Mouse (Mus musculus): ENCODE results near the gene Rassf2. TPM values are rescaled to one million over a fixed set of nuclear protein-coding genes. Genes with fewer than 3 reads are reported as not detected.
A peak's percentile ranks its signal among the peaks of the same experiment; 100 is the strongest.

Gene Rassf2
- polyA plus RNA-seq, 1 experiment = 11.9 TPM

DNA sequence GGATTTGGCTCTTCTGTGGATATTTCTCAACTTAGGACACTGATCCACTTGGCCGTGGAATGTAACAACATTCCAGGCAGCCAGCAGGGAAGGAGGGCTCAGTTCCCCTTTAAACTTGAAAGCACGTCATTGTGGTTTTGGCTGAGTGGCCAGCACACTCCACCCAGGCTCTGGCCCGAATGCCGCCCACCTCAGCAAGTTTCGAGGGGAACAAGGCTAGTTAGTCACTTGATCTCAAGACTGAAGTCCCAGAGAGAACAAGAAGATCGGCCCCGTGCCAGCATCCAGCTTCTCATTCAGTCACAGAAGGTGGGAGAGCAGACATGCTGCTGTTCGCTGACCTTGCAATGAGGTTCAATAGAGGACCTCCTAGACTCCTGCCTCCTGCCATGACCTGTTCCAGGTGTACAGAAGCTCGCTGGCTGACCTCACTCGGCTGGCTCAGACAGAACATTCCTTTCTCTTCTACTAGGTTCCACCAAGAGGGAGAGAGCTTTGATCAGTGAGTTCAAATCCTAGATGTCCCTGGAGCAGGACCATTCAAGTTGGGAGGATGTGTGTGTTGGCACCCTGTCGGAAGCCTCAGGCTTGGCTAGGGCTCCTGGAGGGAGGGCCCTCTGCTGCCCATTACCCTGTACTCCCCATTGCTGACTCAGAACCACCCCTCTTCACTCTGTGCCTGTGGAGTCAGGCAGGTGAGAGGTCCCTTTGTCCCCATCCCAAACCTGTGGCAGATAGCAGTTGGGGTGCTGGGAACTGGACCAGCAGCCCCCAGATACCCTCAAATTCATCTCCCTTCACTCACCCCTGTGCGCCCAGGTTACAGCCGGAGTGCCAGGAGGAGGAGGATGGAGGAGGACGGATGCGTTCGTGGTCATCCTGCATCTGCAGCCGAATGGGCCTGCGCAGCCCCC is 23.2 kb downstream of the Rassf2 start:
- TF ChIP-seq CTCF (IDR thresholded peaks at IDR 0.05; ENCODE audit: extremely low read depth, insufficient read length, insufficient replicate concordance, low read depth, low read length) (no peak), POLR2A (IDR thresholded peaks at IDR 0.05; ENCODE audit: low read depth, low read length) (no peak)
- Histone ChIP-seq H3K27ac (ENCODE audit: insufficient read depth, low read depth, low read length) (peak overlapping the region; percentile 51), H3K27me3 (ENCODE audit: control insufficient read depth, insufficient read depth, low read length) (no peaks in the 10 kb centered on the region), H3K4me3 (ENCODE audit: low read depth, low read length) (no peak overlapping the region), H3K4me1 (ENCODE audit: control insufficient read depth, insufficient read depth, insufficient read length, low read length) (peaks cover 5% of the 10 kb centered on the region), H3K36me3 (ENCODE audit: control insufficient read depth, insufficient read depth, low read length) (no peaks in the 10 kb centered on the region; the same call in 1 of the 2 replicates)
- WGBS = 77% methylated on average over 18 of the region's 18 CpGs

GRCm38 (mm10) chr2:132005445-132005844 is 24.6 kb downstream of the Rassf2 start:
- Histone ChIP-seq H3K4me1 (ENCODE audit: control insufficient read depth, insufficient read depth, insufficient read length, low read length) (peaks cover 5% of the 10 kb centered on the region), H3K27me3 (ENCODE audit: control insufficient read depth, insufficient read depth, low read length) (no peaks in the 10 kb centered on the region), H3K27ac (ENCODE audit: insufficient read depth, low read depth, low read length) (no peak overlapping the region), H3K4me3 (ENCODE audit: low read depth, low read length) (no peak overlapping the region), H3K36me3 (ENCODE audit: control insufficient read depth, insufficient read depth, low read length) (no peaks in the 10 kb centered on the region; the same call in 1 of the 2 replicates)
- 82% methylated on average over 4 of the region's 4 CpGs for WGBS
- TF ChIP-seq POLR2A (IDR thresholded peaks at IDR 0.05; ENCODE audit: low read depth, low read length) (no peak), CTCF (IDR thresholded peaks at IDR 0.05; ENCODE audit: extremely low read depth, insufficient read length, insufficient replicate concordance, low read depth, low read length) (no peak)

DNA sequence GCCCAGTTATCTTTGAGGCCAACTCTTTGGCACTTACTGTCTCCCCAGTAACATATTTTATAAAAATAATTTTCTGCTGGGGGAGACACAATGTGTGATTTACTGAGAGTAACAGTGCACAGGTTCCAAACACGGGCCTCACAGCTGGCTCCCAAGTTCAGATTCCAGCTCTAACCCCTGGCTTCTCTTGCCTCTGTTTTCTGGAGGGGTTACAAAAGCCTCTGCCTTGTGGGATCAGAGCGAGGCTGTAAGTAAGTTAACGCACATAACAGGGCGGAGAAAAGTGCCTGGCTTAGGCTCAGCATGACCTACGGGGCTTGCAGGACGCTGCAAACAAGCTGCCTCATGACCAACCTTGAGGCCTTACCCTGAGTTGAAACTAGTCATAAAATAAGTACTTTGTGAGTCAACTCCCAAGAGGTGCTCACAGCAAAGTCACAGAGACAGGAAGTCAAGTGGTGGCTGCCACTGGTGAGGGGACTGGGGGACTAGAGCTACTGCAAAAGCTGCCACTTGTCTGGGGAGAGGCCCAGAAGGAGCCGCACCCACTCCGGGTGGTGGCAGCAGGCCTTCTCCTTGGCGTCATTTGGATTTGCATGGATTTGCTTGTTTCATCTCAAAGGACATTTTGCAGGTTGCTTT is 25.4 kb downstream of the Rassf2 start:
- no peaks in the 10 kb centered on the region for H3K27me3 ChIP-seq (ENCODE audit: control insufficient read depth, insufficient read depth, low read length)
- TF ChIP-seq CTCF (IDR thresholded peaks at IDR 0.05; ENCODE audit: extremely low read depth, insufficient read length, insufficient replicate concordance, low read depth, low read length) (no peak), POLR2A (IDR thresholded peaks at IDR 0.05; ENCODE audit: low read depth, low read length) (no peak)
- H3K36me3 ChIP-seq (ENCODE audit: control insufficient read depth, insufficient read depth, low read length) = no peaks in the 10 kb centered on the region; the same call in 1 of the 2 replicates
- H3K4me3 ChIP-seq (ENCODE audit: low read depth, low read length) = no peak overlapping the region
- peaks cover 5% of the 10 kb centered on the region for H3K4me1 ChIP-seq (ENCODE audit: control insufficient read depth, insufficient read depth, insufficient read length, low read length)
- WGBS = 82% methylated on average over 9 of the region's 9 CpGs
- H3K27ac ChIP-seq (ENCODE audit: insufficient read depth, low read depth, low read length) = no peak overlapping the region

GRCm38 (mm10) chr2:132003916-132004315 is 26.1 kb downstream of the Rassf2 start:
- no peak overlapping the region for H3K4me3 ChIP-seq (ENCODE audit: low read depth, low read length)
- no peak overlapping the region for H3K27ac ChIP-seq (ENCODE audit: insufficient read depth, low read depth, low read length)
- H3K4me1 ChIP-seq (ENCODE audit: control insufficient read depth, insufficient read depth, insufficient read length, low read length) = peaks cover 5% of the 10 kb centered on the region
- 69% methylated on average over 5 of the region's 5 CpGs for WGBS
- no peaks in the 10 kb centered on the region for H3K27me3 ChIP-seq (ENCODE audit: control insufficient read depth, insufficient read depth, low read length)
- no peaks in the 10 kb centered on the region; the same call in 1 of the 2 replicates for H3K36me3 ChIP-seq (ENCODE audit: control insufficient read depth, insufficient read depth, low read length)
- TF ChIP-seq CTCF (IDR thresholded peaks at IDR 0.05; ENCODE audit: extremely low read depth, insufficient read length, insufficient replicate concordance, low read depth, low read length) = no peak
- TF ChIP-seq POLR2A (IDR thresholded peaks at IDR 0.05; ENCODE audit: low read depth, low read length) = no peak

- H3K36me3 ChIP-seq (ENCODE audit: control insufficient read depth, insufficient read depth, low read length) = no peaks in the 10 kb centered on the region; the same call in 1 of the 2 replicates
- 70% methylated on average over 13 of the region's 13 CpGs for WGBS
- no peak overlapping the region for H3K27ac ChIP-seq (ENCODE audit: insufficient read depth, low read depth, low read length)
- TF ChIP-seq POLR2A (IDR thresholded peaks at IDR 0.05; ENCODE audit: low read depth, low read length) (no peak), CTCF (IDR thresholded peaks at IDR 0.05; ENCODE audit: extremely low read depth, insufficient read length, insufficient replicate concordance, low read depth, low read length) (no peak)
- H3K4me1 ChIP-seq (ENCODE audit: control insufficient read depth, insufficient read depth, insufficient read length, low read length) = peaks cover 1% of the 10 kb centered on the region; the same call in 1 of the 2 replicates
- H3K4me3 ChIP-seq (ENCODE audit: low read depth, low read length) = no peak overlapping the region
- H3K27me3 ChIP-seq (ENCODE audit: control insufficient read depth, insufficient read depth, low read length) = no peaks in the 10 kb centered on the region
These were observed 28.2 kb downstream of the Rassf2 start for GRCm38 (mm10) chr2:132001696-132002334.

DNA sequence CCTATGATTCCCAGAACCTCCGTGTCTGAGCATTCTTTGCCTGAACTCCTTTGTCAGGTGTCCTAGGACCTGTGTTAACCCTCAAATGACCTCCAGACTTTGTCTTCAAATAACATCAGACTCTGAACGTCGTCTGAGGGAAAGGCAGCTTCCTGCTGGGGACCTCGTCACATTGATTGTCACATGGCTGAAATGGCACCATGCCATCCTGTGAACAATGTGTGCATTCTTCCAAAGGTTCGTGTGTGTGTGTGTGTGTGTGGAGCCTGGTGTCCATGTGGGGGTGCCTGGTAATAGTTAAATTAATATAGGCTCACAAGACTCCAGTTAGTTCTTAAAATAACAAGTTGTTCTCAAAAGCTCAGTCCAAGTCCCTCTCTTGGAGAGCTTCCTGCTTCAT is 32.7 kb downstream of the Rassf2 start:
- Histone ChIP-seq H3K36me3 (ENCODE audit: control insufficient read depth, insufficient read depth, low read length) (no peaks in the 10 kb centered on the region; the same call in 1 of the 2 replicates), H3K27me3 (ENCODE audit: control insufficient read depth, insufficient read depth, low read length) (no peaks in the 10 kb centered on the region), H3K4me1 (ENCODE audit: control insufficient read depth, insufficient read depth, insufficient read length, low read length) (no peaks in the 10 kb centered on the region), H3K27ac (ENCODE audit: insufficient read depth, low read depth, low read length) (no peak overlapping the region), H3K4me3 (ENCODE audit: low read depth, low read length) (no peak overlapping the region)
- 19% methylated on average over 5 of the region's 5 CpGs for whole genome bisulfite sequencing
- no peak for TF ChIP-seq CTCF (IDR thresholded peaks at IDR 0.05; ENCODE audit: extremely low read depth, insufficient read length, insufficient replicate concordance, low read depth, low read length)
- no peak for TF ChIP-seq POLR2A (IDR thresholded peaks at IDR 0.05; ENCODE audit: low read depth, low read length)
